Mouse (Mus musculus): Measurements from ENCODE around the gene Prpf6. TPM values are rescaled to one million over a fixed set of nuclear protein-coding genes. Genes with fewer than 3 reads are reported as not detected.

Prpf6 gene
- polyA plus RNA-seq, 1 experiment from 2014 or later = 52.7 TPM

- WGBS = under 1% methylated on average over 96 of the region's 97 CpGs
- H3K9ac ChIP-seq (ENCODE audit: low read depth, low read length) = peak within 1 kb of the TSS; percentile 94
- no peaks in the 10 kb centered on the region for H3K27me3 ChIP-seq (replicated peaks; ENCODE audit: control insufficient read depth, insufficient read depth, low read length)
- no peaks in the 10 kb centered on the region for H3K9me3 ChIP-seq (ENCODE audit: control insufficient read depth, low read length)
- H3K4me3 ChIP-seq (ENCODE audit: low read length) = peak within 1 kb of the TSS; percentile 93
- peak; percentile 77 for ATAC-seq
- H3K4me1 ChIP-seq (ENCODE audit: control insufficient read depth, insufficient read depth, low read length) = peaks cover 8% of the 10 kb centered on the region
- H3K36me3 ChIP-seq (ENCODE audit: control insufficient read depth, insufficient read depth, low read length) = peaks cover 12% of the 10 kb centered on the region; the same call in 1 of the 2 replicates
- peak within 1 kb of the TSS; percentile 84 for H3K4me2 ChIP-seq (ENCODE audit: low read depth, low read length)
- H3K27ac ChIP-seq (ENCODE audit: low read length) = peak within 1 kb of the TSS; percentile 87
Observed at GRCm38 (mm10) chr2:181592231-181593041, 768 bp downstream of the Prpf6 start, which contains the start of gene Zfp512b. TSS of gene Zfp512b (minus strand) at chr2:181592803.

- ATAC-seq = peak; percentile 16
- H3K27ac ChIP-seq (ENCODE audit: low read length) = peak overlapping the region; percentile 87
Observed at GRCm38 (mm10) chr2:181593042-181593421, 1.4 kb downstream of the Prpf6 start.

DNA sequence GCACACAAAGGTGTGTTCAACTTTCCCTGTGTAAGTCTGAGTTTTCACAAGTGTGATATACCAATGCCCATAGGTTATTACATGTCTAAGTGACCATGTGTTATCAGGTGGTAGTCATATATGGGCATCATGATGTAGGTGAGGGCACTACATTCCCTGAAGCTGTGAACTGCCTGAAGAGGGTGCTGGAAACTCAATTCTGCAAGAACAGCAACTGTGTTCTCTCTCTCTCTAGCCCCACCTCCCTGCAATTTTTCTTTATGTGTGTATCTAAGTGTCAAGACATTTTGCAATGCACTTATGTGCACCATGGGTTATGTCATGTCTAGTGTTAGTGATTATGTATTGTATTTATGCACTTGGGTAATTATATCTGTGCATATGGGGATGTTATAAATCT, 2.3 kb downstream of the Prpf6 start:
- ATAC-seq = no peak
- Histone ChIP-seq H3K27me3 (replicated peaks; ENCODE audit: control insufficient read depth, insufficient read depth, low read length) (no peaks in the 10 kb centered on the region), H3K36me3 (ENCODE audit: control insufficient read depth, insufficient read depth, low read length) (peaks cover 7% of the 10 kb centered on the region; the same call in 1 of the 2 replicates), H3K9me3 (ENCODE audit: control insufficient read depth, low read length) (no peaks in the 10 kb centered on the region), H3K4me2 (ENCODE audit: low read depth, low read length) (no peak overlapping the region), H3K9ac (ENCODE audit: low read depth, low read length) (no peak overlapping the region), H3K4me3 (ENCODE audit: low read length) (no peak overlapping the region), H3K27ac (ENCODE audit: low read length) (no peak overlapping the region), H3K4me1 (ENCODE audit: control insufficient read depth, insufficient read depth, low read length) (peaks cover 14% of the 10 kb centered on the region)

More at GRCm38 (mm10) chr2:181593042-181593421, 1.4 kb downstream of the Prpf6 start:
- 9% methylated on average over 6 of the region's 6 CpGs for WGBS
- Histone ChIP-seq H3K9me3 (ENCODE audit: control insufficient read depth, low read length) (no peaks in the 10 kb centered on the region), H3K9ac (ENCODE audit: low read depth, low read length) (peak overlapping the region; percentile 94), H3K4me1 (ENCODE audit: control insufficient read depth, insufficient read depth, low read length) (peaks cover 12% of the 10 kb centered on the region), H3K27me3 (replicated peaks; ENCODE audit: control insufficient read depth, insufficient read depth, low read length) (no peaks in the 10 kb centered on the region), H3K4me3 (ENCODE audit: low read length) (peak overlapping the region; percentile 93), H3K4me2 (ENCODE audit: low read depth, low read length) (peak overlapping the region; percentile 84), H3K36me3 (ENCODE audit: control insufficient read depth, insufficient read depth, low read length) (peaks cover 12% of the 10 kb centered on the region; the same call in 1 of the 2 replicates)

DNA sequence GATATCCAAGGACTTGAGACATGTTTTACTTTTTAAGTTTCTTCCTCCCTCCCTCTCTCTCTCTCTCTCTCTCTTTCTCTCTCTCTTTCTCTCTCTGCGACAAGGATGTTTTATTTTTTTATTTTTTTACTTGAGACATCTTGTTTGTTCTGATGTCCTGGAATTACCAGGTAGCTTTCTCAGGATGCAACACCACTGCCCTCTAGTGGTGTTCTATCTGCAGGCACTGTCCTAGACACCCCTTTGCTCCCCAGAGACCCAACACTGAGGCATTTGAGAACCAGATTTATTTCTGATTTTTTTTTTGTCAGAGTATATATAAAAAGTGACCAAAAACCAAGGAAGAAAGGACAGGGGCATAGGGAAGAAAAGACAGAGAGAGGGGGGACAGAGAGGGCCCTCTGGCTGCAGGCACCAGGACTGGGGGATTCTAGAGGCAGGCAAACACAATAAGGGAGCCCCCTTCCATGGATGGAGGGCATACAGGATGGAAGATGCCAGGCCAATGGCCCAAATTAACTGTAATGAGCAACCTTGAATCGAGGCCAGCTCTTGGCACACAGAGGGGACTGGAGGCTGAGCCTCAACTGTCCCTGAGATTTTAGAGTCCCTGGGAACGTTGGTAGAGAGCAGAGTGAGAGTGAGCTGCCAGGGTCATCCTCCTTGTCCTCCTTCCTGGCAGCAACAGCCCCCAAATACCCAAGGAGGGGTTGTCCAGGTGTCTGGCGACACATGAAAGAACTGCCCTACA, 3.5 kb downstream of the Prpf6 start:
- WGBS = 73% methylated on average over 4 of the region's 4 CpGs
- ATAC-seq = no peak

DNA sequence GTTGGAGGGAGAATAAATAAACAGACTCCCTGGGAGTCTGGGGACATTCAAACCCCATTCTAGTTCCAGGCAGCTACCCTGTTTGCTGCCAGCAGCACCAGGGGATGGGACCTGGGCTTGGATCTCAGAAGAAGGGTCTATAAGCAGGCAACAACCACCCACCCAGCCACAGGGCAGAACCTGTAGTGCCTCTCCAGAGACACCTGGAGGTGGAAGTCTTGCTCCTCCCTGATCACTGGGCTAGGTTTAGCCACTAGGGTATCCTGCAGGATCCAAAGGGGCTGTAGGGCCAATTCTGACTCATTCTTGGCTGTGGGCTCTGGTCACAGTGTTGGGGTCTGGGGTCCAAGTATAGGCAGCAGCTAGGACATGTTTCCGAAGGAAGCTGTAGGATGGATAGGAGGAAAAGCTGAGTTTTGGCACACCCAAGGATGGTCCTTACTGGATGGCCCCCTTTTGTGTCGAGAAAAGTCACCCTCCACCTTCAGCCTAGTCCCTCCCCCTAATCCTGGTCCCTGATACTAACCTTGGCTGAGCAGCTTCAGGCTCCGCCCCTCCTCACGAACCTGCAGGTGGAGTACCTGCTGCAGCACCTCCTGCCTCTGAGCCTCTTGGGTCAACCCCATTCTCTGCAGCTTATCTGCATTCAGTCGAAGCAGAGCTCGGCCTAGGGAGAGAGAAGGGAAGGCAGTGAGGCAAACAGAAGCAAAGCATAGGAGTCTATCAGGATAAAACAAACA, 4.7 kb downstream of the Prpf6 start:
- no peak overlapping the region for H3K4me2 ChIP-seq (ENCODE audit: low read depth, low read length)
- H3K27ac ChIP-seq (ENCODE audit: low read length) = no peak overlapping the region
- 48% methylated on average over 6 of the region's 6 CpGs for WGBS
- H3K4me3 ChIP-seq (ENCODE audit: low read length) = no peak overlapping the region
- ATAC-seq = no peak
- H3K9me3 ChIP-seq (ENCODE audit: control insufficient read depth, low read length) = no peaks in the 10 kb centered on the region
- H3K36me3 ChIP-seq (ENCODE audit: control insufficient read depth, insufficient read depth, low read length) = 0 out of 2 replicates have a peak, but pooled peaks cover 2% of the 10 kb centered on the region
- no peaks in the 10 kb centered on the region for H3K27me3 ChIP-seq (replicated peaks; ENCODE audit: control insufficient read depth, insufficient read depth, low read length)
- 0 out of 2 replicates have a peak overlapping the region, but pooled peaks have one; percentile 10 for H3K9ac ChIP-seq (ENCODE audit: low read depth, low read length)
- peaks cover 17% of the 10 kb centered on the region for H3K4me1 ChIP-seq (ENCODE audit: control insufficient read depth, insufficient read depth, low read length)

More for the DNA sequence above, 3.5 kb downstream of the Prpf6 start:
- Histone ChIP-seq H3K27me3 (replicated peaks; ENCODE audit: control insufficient read depth, insufficient read depth, low read length) (no peaks in the 10 kb centered on the region), H3K36me3 (ENCODE audit: control insufficient read depth, insufficient read depth, low read length) (0 out of 2 replicates have a peak, but pooled peaks cover 2% of the 10 kb centered on the region), H3K9me3 (ENCODE audit: control insufficient read depth, low read length) (no peaks in the 10 kb centered on the region), H3K4me1 (ENCODE audit: control insufficient read depth, insufficient read depth, low read length) (peaks cover 14% of the 10 kb centered on the region), H3K9ac (ENCODE audit: low read depth, low read length) (no peak overlapping the region), H3K27ac (ENCODE audit: low read length) (no peak overlapping the region), H3K4me3 (ENCODE audit: low read length) (no peak overlapping the region), H3K4me2 (ENCODE audit: low read depth, low read length) (no peak overlapping the region)

DNA sequence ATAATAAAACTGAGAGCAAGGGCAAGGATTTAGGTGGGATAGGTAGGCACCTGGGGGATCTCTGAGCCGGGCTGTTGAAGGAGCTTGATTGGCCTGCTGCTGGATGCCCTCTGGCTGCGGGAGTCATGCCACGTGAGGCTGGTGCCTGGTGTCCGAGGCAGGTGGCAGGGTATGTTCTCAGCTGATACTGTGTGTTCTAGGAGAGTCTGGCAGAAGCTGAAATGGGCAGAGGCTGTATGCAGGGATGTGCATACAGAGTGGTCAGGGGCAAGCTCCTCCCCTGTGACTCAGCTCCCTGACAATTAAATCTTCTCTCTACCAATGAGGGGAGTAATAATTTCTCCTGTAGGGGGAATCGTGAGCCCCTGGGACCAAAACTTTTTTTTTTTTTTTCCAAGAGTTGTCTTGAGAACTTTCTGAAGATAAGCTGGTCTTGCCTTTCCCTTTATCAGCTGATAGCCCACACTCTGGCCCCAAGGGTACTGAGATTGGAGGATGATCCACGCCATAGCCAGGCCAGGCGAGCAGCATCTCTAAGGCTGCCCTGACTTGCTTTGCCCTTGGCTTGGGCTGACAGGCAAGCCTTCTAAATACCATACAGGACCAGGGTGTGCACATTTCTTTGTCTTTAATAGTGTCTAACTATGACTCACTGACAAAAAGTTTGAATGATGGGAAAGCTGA, 5.9 kb downstream of the Prpf6 start:
- 0 out of 2 replicates have a peak overlapping the region, but pooled peaks have one; percentile 3 for H3K27ac ChIP-seq (ENCODE audit: low read length)
- peaks cover 20% of the 10 kb centered on the region for H3K4me1 ChIP-seq (ENCODE audit: control insufficient read depth, insufficient read depth, low read length)
- 63% methylated on average over 7 of the region's 7 CpGs for WGBS
- H3K9ac ChIP-seq (ENCODE audit: low read depth, low read length) = no peak overlapping the region
- 0 out of 2 replicates have a peak, but pooled peaks cover 2% of the 10 kb centered on the region for H3K36me3 ChIP-seq (ENCODE audit: control insufficient read depth, insufficient read depth, low read length)
- no peak for ATAC-seq
- H3K9me3 ChIP-seq (ENCODE audit: control insufficient read depth, low read length) = no peaks in the 10 kb centered on the region
- no peak overlapping the region for H3K4me2 ChIP-seq (ENCODE audit: low read depth, low read length)
- no peaks in the 10 kb centered on the region for H3K27me3 ChIP-seq (replicated peaks; ENCODE audit: control insufficient read depth, insufficient read depth, low read length)
- H3K4me3 ChIP-seq (ENCODE audit: low read length) = no peak overlapping the region

DNA sequence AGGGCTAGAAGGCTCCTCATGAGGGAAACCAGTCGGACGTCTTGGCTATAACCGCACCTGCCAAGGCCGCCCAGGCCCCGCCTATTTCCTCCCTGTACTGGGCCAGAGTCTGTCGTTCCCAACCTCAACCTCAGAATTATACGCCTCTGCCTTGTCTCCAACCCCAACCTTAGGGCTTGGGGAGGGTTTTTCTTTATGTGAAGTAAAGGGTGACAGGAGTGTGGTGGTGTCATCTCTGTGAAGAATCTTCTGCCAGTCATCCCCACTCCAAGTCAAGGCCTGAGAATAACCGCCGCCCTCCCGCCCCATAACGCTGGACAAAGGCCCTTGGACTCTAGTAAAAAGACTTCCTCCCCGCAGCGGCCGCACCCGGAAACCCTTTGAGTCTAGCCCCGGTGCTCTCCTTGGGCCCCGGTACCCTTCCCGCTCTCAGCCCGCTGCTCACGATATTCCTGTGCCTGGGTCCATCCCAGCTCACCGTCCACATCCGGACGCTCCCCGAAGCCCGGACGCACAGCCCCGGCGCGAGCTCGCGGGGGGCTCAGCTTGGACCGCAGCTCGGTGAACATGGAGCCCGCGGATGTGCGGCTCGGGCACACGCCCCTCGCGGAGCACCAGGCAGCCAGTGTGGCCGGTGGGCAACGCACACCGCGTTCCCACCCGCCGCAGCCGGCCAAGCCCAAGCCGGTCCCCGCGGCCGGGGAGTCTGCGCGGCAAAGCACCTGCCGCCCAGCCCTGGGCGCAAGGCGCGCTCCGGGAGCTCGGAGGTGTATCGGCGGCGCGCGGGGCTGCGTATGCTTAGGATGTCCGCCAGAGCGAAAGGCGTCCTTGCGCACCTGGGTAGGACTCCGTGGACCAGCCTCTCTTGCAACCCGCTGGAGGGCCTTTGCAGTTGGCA, 7.0 kb downstream of the Prpf6 start, which contains the start of gene Samd10:
Samd10 (minus strand) TSS at position 759 of the 898 bp plus-strand sequence.
- Histone ChIP-seq H3K4me3 (ENCODE audit: low read length) (peak within 1 kb of the TSS; percentile 71), H3K4me1 (ENCODE audit: control insufficient read depth, insufficient read depth, low read length) (peaks cover 22% of the 10 kb centered on the region), H3K36me3 (ENCODE audit: control insufficient read depth, insufficient read depth, low read length) (0 out of 2 replicates have a peak, but pooled peaks cover 2% of the 10 kb centered on the region), H3K27ac (ENCODE audit: low read length) (peak within 1 kb of the TSS; percentile 94), H3K9ac (ENCODE audit: low read depth, low read length) (peak within 1 kb of the TSS; percentile 87), H3K9me3 (ENCODE audit: control insufficient read depth, low read length) (no peaks in the 10 kb centered on the region), H3K27me3 (replicated peaks; ENCODE audit: control insufficient read depth, insufficient read depth, low read length) (no peaks in the 10 kb centered on the region), H3K4me2 (ENCODE audit: low read depth, low read length) (peak within 1 kb of the TSS; percentile 85)
- 2% methylated on average over 71 of the region's 71 CpGs for WGBS
- peak; percentile 65 for ATAC-seq
